Mouse (Mus musculus): ENCODE measurements around the gene Gata2. TPM values are rescaled to one million over a fixed set of nuclear protein-coding genes. Genes with fewer than 3 reads are reported as not detected.
A peak's percentile ranks its signal among the peaks of the same experiment; 100 is the strongest.

Gata2 gene
- polyA plus RNA-seq, 1 experiment from 2014 or later: 14.0 TPM

DNA sequence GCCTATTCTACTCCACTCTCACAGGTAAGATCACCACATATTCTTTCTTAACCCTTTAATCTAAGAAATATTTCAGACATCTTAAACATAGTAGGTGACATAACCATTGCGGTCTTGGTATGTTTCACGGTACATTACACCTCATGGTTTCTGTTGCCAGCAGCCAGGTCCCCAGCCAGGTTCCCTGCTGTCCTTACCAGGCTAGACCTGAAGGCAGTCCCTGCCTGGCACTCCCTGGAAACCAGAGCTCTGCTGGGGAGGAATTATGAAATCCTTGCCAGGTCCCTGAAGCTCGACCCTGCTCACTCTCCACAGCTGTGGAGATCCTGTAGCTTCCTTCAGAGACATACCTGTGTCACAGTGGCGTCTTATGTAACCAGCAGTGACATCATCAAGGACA lies 22.5 kb downstream of the Gata2 start:
- no peaks in the 10 kb centered on the region for H3K36me3 ChIP-seq
- no peaks in the 10 kb centered on the region for H3K4me1 ChIP-seq (replicated peaks)
- no peak for ATAC-seq (replicated peaks; ENCODE audit: insufficient number of reproducible peaks, insufficient read depth, low FRiP score, low read depth)
- no peak overlapping the region for H3K27ac ChIP-seq
- peaks cover 14% of the 10 kb centered on the region; the same call in 1 of the 2 replicates for H3K27me3 ChIP-seq
- 70% methylated on average over 4 of the region's 4 CpGs for WGBS
- no peaks in the 10 kb centered on the region for H3K9me3 ChIP-seq (replicated peaks)
- no peak overlapping the region for H3K9ac ChIP-seq
- H3K4me3 ChIP-seq: no peak overlapping the region
- H3K4me2 ChIP-seq: no peak overlapping the region

DNA sequence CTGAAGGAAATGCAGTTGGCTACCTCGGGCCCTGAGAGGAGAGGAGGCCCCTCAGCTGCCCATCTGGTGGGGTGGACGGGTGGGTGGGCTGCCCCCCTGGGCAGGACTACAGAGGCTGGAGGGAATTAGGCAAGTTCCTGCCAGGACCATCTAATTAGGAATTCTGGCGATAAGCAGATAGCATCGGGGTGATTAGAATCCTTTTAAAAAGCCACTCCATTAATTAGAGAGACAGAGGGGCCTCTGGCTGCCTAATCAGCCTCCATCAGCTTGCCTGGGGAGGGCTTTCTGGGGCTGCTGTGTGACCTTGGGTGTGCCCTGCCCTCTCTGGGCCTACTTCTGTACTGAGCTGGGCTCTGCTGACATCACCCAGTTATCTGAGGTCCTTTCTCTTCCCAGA lies 25.4 kb downstream of the Gata2 start:
- Histone ChIP-seq H3K4me2 (no peak overlapping the region), H3K27ac (no peak overlapping the region), H3K27me3 (peaks cover 14% of the 10 kb centered on the region), H3K4me1 (replicated peaks) (no peaks in the 10 kb centered on the region), H3K9me3 (replicated peaks) (no peaks in the 10 kb centered on the region), H3K9ac (no peak overlapping the region), H3K36me3 (no peaks in the 10 kb centered on the region), H3K4me3 (no peak overlapping the region)
- ATAC-seq (replicated peaks; ENCODE audit: insufficient number of reproducible peaks, insufficient read depth, low FRiP score, low read depth): no peak
- WGBS: 17% methylated on average over 4 of the region's 4 CpGs

DNA sequence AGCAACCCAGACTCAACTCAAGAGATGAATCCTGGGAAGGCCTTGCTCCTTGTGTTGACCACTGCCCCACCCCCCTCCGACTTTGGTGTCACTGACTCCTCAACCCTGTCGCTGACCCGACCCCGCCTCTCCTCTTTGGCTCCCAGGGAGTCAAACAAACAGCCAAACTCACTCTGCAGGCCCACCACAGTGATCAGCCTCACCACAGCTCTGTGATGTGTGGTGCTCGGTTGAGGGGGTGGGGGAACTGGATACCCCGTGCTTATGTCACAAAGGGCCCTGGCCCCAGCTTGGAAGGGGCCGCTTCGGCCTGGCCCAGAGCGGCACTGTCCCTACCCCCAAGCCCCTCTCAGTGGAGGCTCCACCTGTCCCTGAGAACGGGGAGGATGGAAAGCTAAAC lies 28.3 kb downstream of the Gata2 start, which contains the start of gene Dnajb8:
Gene Dnajb8, plus strand, starts transcription at position 301 of the 400 bp plus-strand sequence.
- H3K36me3 ChIP-seq: no peaks in the 10 kb centered on the region
- WGBS: 48% methylated on average over 10 of the region's 10 CpGs
- peaks cover 21% of the 10 kb centered on the region for H3K27me3 ChIP-seq

DNA sequence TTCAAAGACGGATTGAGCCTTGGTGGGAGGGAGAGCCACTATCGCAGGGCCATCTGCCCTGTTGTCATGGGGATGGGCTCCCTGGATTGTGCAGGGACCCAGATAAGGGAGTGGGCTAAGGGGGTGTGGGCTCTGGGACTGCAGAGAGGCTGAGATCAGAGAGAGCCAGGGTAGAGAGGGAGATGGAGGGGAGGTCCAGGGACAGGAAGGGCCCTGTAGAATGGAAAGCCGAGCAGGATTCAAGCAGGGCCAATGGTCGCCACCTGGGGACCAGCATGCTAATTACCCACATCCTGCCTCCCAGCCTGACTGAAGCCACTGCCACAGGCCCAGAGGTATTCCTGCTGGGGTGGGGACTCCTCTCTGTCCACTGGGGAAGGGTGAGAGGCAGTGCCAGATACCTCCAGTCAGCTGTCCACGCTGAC lies 32.9 kb downstream of the Gata2 start:
- WGBS: 23% methylated on average over 5 of the region's 5 CpGs
- no peaks in the 10 kb centered on the region for H3K4me1 ChIP-seq (replicated peaks)
- no peak overlapping the region for H3K4me2 ChIP-seq
- no peak overlapping the region for H3K4me3 ChIP-seq
- H3K9me3 ChIP-seq (replicated peaks): no peaks in the 10 kb centered on the region
- no peak; the same call in 1 of the 2 replicates for ATAC-seq (replicated peaks; ENCODE audit: insufficient number of reproducible peaks, insufficient read depth, low FRiP score, low read depth)
- H3K36me3 ChIP-seq: no peaks in the 10 kb centered on the region
- no peak overlapping the region for H3K27ac ChIP-seq
- peaks cover 46% of the 10 kb centered on the region for H3K27me3 ChIP-seq
- H3K9ac ChIP-seq: no peak overlapping the region

More for the DNA sequence above, 28.3 kb downstream of the Gata2 start, which contains the start of gene Dnajb8:
- no peak within 1 kb of the TSS for H3K9ac ChIP-seq
- H3K4me2 ChIP-seq: no peak within 1 kb of the TSS
- no peak within 1 kb of the TSS for H3K27ac ChIP-seq
- H3K4me3 ChIP-seq: no peak within 1 kb of the TSS
- ATAC-seq (replicated peaks; ENCODE audit: insufficient number of reproducible peaks, insufficient read depth, low FRiP score, low read depth): no peak
- H3K9me3 ChIP-seq (replicated peaks): no peaks in the 10 kb centered on the region
- no peaks in the 10 kb centered on the region for H3K4me1 ChIP-seq (replicated peaks)

DNA sequence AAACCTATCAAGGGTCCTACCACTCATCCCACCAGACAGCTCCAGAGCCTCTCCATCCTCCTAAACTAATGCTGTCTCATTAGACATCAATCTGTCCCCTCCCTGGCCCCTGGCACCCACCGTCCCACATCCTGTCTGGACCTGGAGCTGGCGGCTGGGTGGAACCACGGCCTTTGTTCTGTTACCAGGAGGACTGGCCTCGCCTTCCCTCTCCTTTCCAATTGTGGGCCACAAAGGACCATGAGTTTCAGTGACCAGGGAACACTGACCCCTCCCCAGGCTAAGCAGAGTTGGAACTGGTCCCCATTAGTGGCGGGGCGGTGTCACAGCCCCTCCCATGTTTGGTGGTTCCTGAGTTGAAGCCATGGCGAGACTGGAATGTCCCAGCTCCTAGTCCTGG lies 33.8 kb downstream of the Gata2 start:
- no peaks in the 10 kb centered on the region for H3K36me3 ChIP-seq
- peaks cover 48% of the 10 kb centered on the region for H3K27me3 ChIP-seq
- no peak overlapping the region for H3K4me3 ChIP-seq
- H3K9me3 ChIP-seq (replicated peaks): no peaks in the 10 kb centered on the region
- no peak overlapping the region for H3K4me2 ChIP-seq
- no peak for ATAC-seq (replicated peaks; ENCODE audit: insufficient number of reproducible peaks, insufficient read depth, low FRiP score, low read depth)
- H3K27ac ChIP-seq: no peak overlapping the region
- WGBS: 69% methylated on average over 7 of the region's 7 CpGs
- H3K9ac ChIP-seq: no peak overlapping the region
- H3K4me1 ChIP-seq (replicated peaks): no peaks in the 10 kb centered on the region

DNA sequence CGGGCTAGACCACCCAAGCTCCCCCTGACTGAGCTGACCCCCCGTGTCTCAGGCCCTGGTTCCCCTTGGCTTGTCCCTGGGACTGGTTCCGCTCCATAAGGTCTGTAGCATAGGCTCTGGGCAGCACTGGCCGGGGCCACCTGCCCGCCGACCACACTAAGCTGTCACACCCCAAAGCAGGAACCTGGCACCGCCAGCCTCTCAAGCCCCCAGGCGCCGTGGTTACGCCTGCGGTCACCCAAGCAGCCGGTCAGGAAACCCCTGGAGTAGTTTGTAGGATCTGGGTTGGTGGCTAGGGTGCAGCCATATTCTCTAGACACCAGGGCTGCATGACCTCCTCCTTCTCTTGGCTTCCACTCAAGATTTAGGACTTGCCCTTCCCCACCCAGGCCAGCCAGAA lies 35.5 kb downstream of the Gata2 start:
- Histone ChIP-seq H3K9me3 (replicated peaks) (no peaks in the 10 kb centered on the region), H3K36me3 (no peaks in the 10 kb centered on the region), H3K4me1 (replicated peaks) (no peaks in the 10 kb centered on the region), H3K4me2 (no peak overlapping the region), H3K27ac (no peak overlapping the region), H3K4me3 (no peak overlapping the region), H3K27me3 (peaks cover 64% of the 10 kb centered on the region), H3K9ac (no peak overlapping the region)
- no peak for ATAC-seq (replicated peaks; ENCODE audit: insufficient number of reproducible peaks, insufficient read depth, low FRiP score, low read depth)
- WGBS: 75% methylated on average over 12 of the region's 12 CpGs

DNA sequence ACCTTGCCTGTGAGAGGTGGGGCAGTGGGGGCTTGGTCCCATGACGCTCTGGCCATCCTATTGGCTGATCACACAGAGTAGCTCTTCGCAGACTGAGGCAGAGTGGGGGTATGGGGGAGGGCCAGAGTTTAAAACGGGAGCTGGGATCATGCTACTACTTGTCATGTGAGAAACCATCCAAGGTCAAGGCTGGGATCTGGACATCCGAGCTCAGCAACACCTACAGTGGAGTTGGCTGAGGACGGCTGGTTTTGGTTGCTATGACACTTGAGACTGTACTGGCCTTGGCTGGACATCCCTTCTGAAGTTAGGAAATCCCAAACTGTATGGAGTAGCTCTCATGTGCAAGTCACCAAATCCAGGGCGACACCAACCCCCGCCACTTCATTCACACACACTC lies 38.1 kb downstream of the Gata2 start:
- peaks cover 12% of the 10 kb centered on the region for H3K4me1 ChIP-seq (replicated peaks)
- no peaks in the 10 kb centered on the region for H3K9me3 ChIP-seq (replicated peaks)
- no peak overlapping the region for H3K4me3 ChIP-seq
- no peak for ATAC-seq (replicated peaks; ENCODE audit: insufficient number of reproducible peaks, insufficient read depth, low FRiP score, low read depth)
- no peak overlapping the region for H3K9ac ChIP-seq
- peaks cover 73% of the 10 kb centered on the region for H3K27me3 ChIP-seq
- H3K36me3 ChIP-seq: no peaks in the 10 kb centered on the region
- 63% methylated on average over 7 of the region's 7 CpGs for WGBS
- no peak overlapping the region for H3K27ac ChIP-seq
- H3K4me2 ChIP-seq: no peak overlapping the region

DNA sequence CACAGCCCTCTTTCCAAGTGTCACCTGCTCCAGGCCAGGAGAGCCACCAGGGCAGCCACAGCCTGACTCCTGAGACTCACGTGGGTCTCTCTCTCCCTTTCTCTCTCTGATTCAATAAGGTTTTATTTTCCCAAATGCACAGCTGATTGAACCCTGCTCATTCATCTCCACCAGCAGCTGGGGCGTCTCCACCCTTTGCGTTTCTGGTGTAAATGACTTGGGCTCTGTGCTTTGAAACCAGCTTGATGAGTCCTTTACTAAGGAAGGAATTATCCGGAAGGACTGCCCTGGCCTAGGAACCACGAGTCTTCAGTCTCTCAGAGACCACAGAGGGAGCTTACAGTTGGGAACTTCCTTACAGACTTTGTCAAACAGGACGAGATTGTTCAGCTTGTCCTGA lies 38.5 kb downstream of the Gata2 start:
- ATAC-seq (replicated peaks; ENCODE audit: insufficient number of reproducible peaks, insufficient read depth, low FRiP score, low read depth): no peak
- peaks cover 75% of the 10 kb centered on the region for H3K27me3 ChIP-seq
- 60% methylated on average over 6 of the region's 6 CpGs for WGBS

DNA sequence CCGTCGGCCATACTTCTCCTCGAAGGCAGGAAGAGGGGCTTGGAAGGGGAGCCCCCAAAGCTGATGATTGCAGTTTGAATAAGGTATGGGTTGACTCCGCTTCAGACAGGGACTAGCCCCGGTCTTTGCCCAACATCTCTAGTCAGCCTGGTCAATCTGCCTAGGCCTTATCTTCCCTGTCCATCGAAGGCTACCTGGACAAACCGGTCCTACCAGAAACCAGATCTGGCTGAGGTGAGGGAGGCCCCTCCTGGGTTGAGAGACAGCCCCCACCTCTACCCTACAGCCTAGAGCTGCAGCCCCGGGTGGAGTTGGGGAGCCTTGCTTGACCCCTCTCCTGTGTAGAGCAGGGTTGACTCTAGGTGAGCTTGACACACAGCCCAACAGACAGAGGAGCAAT lies 40.3 kb downstream of the Gata2 start:
- H3K4me3 ChIP-seq: no peak overlapping the region
- H3K9me3 ChIP-seq (replicated peaks): no peaks in the 10 kb centered on the region
- H3K36me3 ChIP-seq: no peaks in the 10 kb centered on the region
- WGBS: 72% methylated on average over 8 of the region's 8 CpGs
- no peak overlapping the region for H3K9ac ChIP-seq
- peaks cover 14% of the 10 kb centered on the region for H3K4me1 ChIP-seq (replicated peaks)
- no peak overlapping the region for H3K4me2 ChIP-seq
- no peak overlapping the region for H3K27ac ChIP-seq
- peaks cover 69% of the 10 kb centered on the region for H3K27me3 ChIP-seq
- ATAC-seq (replicated peaks; ENCODE audit: insufficient number of reproducible peaks, insufficient read depth, low FRiP score, low read depth): no peak

More for the DNA sequence above, 38.5 kb downstream of the Gata2 start:
- H3K9me3 ChIP-seq (replicated peaks): no peaks in the 10 kb centered on the region
- H3K36me3 ChIP-seq: no peaks in the 10 kb centered on the region
- H3K9ac ChIP-seq: no peak overlapping the region
- H3K4me3 ChIP-seq: no peak overlapping the region
- no peak overlapping the region for H3K4me2 ChIP-seq
- H3K4me1 ChIP-seq (replicated peaks): peaks cover 14% of the 10 kb centered on the region
- H3K27ac ChIP-seq: no peak overlapping the region

DNA sequence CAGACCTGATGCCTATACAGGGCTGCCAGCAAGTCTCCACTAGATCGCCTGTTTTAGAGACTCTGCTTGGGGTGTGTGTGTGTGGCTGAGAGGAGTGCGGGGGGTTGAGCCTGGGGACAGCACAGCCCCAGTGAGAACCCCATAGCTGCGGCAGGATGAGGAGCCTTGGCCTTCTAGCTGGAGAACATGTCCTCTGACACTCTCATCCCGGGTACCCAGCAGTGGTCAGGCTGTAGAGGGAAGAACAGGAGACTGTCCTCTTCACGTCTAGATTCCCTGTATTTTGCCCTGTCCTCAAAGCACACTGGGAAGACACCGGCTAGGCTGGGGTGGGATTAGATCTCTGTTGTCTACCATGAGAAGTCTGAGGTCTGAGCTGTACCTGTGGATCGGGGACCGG lies 41.8 kb downstream of the Gata2 start:
- Histone ChIP-seq H3K36me3 (no peaks in the 10 kb centered on the region), H3K27me3 (peaks cover 63% of the 10 kb centered on the region), H3K4me1 (replicated peaks) (peaks cover 14% of the 10 kb centered on the region), H3K9me3 (replicated peaks) (no peaks in the 10 kb centered on the region), H3K9ac (no peak overlapping the region), H3K4me2 (no peak overlapping the region), H3K4me3 (no peak overlapping the region), H3K27ac (no peak overlapping the region)
- ATAC-seq (replicated peaks; ENCODE audit: insufficient number of reproducible peaks, insufficient read depth, low FRiP score, low read depth): no peak
- 28% methylated on average over 8 of the region's 8 CpGs for WGBS

DNA sequence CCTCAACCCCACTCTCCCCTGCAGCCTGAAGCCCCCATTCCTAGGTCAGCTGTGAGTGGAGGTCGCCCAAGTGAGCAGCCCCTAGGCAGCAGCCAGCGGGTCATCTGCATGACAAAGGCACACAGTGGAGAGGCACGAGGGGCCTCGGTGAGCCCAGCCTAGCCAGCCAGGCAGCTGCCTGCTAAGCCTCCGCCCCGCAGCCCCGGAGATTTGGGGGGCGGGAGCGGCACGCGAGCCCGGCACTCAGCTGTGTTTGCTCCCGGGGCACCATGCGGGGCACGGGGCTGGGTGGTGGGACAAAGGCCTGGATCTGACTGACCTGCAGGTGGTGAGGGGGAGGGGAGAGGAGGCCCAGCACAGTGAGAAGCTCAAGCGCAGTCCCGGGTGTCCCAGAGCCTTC lies 42.3 kb downstream of the Gata2 start:
- Histone ChIP-seq H3K4me2 (peak overlapping the region; percentile 51), H3K27me3 (peaks cover 65% of the 10 kb centered on the region), H3K4me3 (0 out of 2 replicates have a peak overlapping the region, but pooled peaks have one; percentile 7), H3K27ac (no peak overlapping the region), H3K36me3 (no peaks in the 10 kb centered on the region), H3K9me3 (replicated peaks) (no peaks in the 10 kb centered on the region), H3K4me1 (replicated peaks) (peaks cover 14% of the 10 kb centered on the region), H3K9ac (0 out of 2 replicates have a peak overlapping the region, but pooled peaks have one; percentile 23)
- ATAC-seq (replicated peaks; ENCODE audit: insufficient number of reproducible peaks, insufficient read depth, low FRiP score, low read depth): no peak
- 2% methylated on average over 17 of the region's 17 CpGs for WGBS

DNA sequence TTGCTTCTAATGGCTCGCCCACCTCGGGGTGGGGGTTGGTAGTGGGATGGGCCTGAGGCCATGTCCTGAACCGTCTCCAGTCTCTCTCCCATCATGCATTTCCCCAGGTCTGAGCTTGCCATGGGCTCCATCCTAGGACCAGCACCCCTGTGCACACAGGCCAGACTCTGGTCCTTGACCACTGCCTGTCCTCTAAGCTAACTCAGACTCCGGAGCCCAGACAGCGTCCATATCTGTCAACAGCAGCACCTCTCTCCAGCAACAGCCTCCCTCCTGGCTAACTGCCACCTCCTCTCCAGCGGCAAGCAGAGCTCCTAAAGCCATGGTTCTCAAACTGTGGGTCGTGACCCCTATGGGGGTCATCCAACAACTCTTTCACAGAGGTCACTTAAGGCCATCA lies 42.8 kb downstream of the Gata2 start:
- Histone ChIP-seq H3K4me2 (peak overlapping the region; percentile 51), H3K9ac (no peak overlapping the region), H3K27ac (no peak overlapping the region), H3K4me3 (no peak overlapping the region), H3K4me1 (replicated peaks) (peaks cover 14% of the 10 kb centered on the region), H3K36me3 (no peaks in the 10 kb centered on the region), H3K9me3 (replicated peaks) (no peaks in the 10 kb centered on the region), H3K27me3 (peaks cover 67% of the 10 kb centered on the region)
- 9% methylated on average over 7 of the region's 7 CpGs for WGBS
- ATAC-seq (replicated peaks; ENCODE audit: insufficient number of reproducible peaks, insufficient read depth, low FRiP score, low read depth): no peak

Data from heart, embryonic 15.5 days (tissue).